Mouse (Mus musculus) neural tube, embryonic 10.5 days (tissue): ENCODE measurements at regions not wholly inside any gene's neighbourhood (a gene's known extent, or its start where the extent isn't known, plus 50 kb on each side); places are given as distances from the start of the nearest gene placed in this dataset.

ENCODE experiments used
- DNase-seq: peaks from one replicate; pipeline ENCODE4 v3.0.0-alpha.2; 2017; ENCODE audit warnings: low spot score; ENCODE audit errors: extremely low spot score

DNA sequence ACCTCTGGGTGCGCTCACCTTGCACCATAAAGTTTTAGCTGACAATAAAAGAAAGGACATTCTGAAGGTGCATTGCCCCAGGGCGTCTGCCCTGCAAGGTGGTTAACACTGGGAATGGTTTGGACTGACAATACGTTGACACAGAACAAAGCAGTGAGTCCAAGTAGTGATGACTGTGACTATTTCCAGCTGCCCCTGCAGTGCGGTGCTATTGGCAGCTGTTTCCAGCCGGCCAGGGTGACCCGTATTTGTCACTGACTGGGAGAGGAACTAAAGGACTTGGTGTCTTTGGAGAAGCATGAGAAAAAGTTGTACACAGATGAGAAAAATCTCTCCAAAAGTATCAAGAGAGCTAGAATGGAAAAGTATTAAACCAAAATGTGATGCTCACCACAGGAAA lies 52.0 kb upstream of the Vtcn1 start:
- DNase-seq: no peak

GRCm38 (mm10) chr3:100771363-100771762 lies 53.9 kb upstream of the Vtcn1 start:
- DNase-seq: no peak

GRCm38 (mm10) chr3:100770841-100771240 lies 54.4 kb upstream of the Vtcn1 start:
- DNase-seq: no peak

DNA sequence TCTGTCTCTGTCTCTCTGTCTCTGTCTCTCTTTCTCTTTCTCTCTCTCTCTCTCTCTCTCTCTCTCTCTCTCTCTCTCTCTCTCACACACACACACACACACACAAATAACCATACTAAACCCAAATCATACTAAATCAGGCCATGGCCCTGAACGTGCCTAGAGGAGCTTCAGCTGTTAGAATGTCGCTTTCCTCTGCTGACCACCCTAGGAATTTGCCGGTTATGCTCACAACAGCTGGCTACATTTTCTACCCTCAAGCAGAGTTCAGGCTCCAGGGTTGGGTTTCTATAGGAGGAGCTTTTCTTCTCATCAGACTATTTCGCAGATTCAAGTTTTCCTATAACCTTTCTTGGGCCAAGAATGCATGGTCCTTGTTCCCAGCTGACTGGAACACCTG lies 56.1 kb upstream of the Vtcn1 start:
- no peak for DNase-seq

DNA sequence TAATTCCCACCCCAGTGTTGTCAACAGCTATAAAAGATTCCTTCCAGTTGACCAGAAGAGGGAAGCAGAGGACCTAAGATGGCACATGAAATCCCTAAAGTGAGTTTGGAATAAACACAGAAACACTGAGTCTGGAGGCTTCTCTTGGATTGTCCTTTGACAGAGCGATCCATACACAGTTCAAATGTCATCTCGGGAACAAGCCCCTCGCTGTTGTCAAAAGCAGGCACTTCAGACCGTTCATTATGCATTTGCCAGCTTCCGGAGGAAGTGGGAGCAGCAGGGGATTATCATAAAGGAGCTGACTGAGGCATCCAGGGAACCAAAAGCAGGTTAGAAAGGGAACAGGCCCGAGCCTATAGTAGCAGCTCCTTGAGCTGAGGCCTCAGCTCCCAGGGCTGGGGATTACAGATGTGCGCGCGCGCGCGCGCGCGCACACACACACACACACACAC lies 57.1 kb upstream of the Vtcn1 start:
- DNase-seq: peak; percentile 56

DNA sequence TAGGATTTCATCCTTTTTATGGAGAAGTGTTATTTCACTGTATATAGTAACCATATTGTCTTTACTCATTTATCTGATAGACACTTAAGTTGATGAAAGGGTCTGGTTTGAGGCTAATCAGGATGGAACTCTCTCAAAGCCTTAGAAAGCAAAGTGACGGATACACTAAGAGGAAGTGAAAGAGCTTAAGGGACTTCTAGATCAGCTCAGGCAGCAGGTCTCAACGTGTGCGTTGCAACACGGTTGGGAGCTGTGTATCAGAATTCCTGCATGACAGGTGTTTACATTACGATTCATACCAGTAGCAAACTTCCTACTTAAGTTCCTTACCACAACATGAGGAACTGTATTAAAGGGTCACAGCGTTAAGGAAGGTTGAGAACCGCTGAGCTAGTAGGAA lies 59.9 kb upstream of the Vtcn1 start:
- DNase-seq: no peak

DNA sequence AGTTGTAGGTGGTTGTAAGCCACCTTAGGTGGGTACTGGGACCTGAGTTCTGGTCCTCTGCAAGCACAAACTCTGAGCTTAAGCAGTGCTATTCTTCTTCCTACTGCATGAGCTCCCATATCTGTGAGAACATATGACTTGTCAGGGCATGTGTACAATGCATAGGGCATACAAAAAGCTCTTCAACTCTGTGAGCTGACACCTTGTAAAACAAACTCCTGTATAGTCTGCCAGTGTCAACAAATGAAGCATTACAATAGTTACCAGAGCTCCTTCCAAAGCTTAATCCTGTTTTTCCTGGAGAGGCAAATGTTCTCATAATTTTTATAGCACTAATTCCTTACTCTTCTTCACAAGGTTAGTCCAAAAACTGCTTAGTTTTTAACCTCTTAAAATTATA lies 62.4 kb upstream of the Vtcn1 start:
- DNase-seq: no peak

DNA sequence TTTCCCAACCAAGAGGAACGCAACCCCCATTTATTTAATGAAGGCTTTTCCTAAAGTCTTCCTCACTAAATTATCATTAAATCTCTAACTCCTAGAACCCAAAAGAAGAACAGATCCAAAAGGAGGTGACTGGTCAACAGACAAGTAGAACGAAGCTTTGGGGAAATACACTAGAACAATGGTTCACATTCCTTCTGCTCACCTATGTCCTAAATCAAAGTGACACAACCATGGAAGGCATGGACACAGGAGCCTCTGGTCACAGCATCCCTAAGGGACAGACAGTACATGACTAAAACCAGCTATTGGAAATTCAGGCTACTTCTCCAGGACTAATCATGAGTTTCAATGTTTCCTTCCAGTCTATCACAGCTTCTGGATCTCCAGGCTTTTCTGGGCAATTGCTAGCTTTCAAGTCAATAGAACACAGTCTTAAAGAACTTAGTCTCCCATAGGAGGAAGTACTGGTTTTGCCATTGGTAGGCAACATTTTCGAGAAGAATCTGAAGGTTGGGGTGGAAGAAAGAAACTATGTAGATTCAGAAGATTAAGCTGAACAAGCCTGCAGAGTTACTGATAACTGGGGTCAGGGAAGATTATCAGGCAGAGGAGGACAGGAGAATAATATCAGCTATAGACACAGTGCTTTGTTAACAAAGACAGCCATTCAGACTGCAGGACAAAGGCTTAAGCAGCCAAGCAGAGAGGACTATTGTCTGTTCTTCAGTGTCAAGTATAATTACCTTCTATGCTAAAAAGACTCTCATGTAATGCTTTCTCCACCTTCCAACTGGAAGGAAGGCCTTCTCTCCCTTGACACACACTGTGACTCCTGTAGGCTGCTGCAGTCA lies 65.9 kb upstream of the Vtcn1 start:
- DNase-seq: no peak

- DNase-seq: no peak
Measured at GRCm38 (mm10) chr3:100754677-100755076, 69.4 kb upstream of the Man1a2 start.

DNA sequence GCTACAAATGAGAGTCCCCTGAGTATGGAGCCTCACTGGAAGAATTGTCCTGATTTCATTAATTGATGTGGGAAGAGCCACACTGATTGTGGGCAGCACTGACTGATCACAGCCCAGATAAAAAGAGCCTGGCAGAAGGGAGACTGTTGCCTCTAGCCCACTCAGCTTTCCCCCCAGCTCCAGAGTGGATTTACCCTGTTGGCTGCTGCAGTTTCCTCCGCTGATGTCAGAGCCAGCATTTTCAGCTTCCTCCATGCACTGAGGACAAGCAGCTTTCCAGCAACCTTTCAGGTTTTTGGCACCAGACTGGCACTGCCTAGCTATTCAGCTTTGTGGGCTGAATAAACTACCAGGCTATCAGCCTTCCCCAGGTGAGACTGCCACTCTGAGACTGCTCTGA lies 65.9 kb upstream of the Man1a2 start:
- DNase-seq: no peak

DNA sequence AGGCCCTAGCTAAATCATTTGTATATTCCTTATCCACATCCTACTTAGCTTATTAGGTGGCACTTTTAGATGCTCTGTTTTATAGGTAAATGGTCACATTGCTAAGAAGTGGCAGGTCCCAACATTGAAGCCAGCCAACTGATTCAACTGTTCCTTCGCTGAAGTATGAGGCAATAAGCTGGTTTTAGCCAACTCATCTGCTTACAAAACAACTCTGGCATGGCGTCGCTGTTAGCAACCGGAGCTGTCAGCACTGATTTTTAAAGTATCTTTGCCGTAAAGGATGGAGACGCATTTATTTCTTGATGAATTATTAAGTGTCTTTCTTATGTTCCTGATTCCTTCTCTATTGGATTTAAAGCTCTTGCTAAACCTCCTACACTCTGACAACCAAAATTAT lies 63.4 kb upstream of the Man1a2 start:
- no peak for DNase-seq

DNA sequence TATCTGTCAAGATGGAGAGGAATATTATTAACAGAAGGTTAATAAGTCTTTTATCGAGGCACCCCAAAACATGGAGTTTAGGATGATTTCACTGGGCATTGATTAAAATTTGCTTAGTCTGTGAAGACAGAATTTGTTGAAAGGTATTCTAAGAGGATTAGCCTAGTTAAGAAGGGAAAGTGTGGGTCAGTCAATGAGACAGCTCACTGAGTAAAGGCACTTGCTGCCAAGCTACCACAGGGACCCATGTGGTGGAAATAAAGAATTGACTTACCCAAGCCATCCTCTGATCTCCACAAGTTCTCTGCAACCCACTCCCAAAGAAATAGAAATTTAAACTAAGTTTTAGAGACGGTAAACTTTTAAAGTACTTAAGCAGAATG lies 63.0 kb upstream of the Man1a2 start:
- no peak for DNase-seq

DNA sequence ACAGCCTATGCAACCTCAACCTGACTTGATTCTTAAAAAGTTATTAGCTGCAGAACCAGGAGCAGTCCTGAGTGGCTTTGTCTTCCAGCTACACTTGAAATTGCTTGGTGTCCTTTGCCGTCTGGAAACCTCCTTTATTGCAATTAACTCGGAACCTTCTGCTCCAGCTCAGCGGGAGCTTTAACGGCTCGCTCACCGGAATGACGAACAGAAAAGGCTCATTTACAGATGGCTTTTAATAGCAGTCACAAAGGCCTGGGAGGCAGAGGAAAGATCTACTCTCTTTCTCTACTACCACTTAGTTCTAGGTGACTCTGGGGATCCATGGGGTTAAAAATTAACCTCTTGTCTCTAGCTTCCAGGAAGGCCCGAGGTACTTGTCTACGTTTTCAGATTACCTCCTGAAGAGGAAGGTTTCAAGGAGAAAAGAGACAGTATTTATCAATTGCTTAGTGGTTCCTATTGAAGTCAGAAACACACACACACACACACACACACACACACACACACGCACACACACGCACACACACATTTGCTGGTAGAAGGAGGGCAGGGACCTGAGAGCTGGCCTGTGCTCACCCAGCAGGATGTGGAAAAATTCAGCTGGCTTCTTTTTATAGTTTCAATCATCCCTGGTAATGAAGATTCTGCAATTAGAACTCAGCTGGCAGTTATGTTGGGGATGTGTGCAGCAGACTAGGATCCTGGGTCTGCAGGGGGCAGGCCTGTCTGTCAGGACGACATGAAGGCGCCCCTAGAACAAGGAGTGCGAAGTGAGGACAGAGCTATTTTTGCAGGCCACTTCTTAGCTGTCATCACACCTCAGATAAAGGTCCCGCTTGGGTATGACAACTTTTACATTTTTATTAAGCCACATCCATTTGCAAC lies 62.4 kb upstream of the Man1a2 start:
- no peak for DNase-seq

DNA sequence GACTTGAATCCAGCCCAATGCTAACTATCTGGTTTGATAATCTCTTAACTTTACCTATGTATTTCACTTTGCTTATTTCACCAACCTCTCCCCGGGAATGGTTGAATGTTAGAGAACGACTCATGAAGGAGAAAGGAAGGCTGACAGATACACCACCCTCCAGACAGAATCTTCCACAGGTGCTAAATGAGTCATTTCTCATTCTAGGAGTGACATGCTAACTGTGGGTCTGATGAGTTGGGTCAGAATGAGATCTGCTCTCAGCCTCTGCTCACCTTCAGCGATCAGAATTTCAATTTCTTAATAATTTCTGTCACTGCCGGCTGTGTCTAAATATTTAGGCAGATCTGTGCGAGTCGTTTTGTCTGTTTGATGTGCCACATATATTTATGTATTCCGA lies 52.4 kb upstream of the Man1a2 start:
- no peak for DNase-seq

DNA sequence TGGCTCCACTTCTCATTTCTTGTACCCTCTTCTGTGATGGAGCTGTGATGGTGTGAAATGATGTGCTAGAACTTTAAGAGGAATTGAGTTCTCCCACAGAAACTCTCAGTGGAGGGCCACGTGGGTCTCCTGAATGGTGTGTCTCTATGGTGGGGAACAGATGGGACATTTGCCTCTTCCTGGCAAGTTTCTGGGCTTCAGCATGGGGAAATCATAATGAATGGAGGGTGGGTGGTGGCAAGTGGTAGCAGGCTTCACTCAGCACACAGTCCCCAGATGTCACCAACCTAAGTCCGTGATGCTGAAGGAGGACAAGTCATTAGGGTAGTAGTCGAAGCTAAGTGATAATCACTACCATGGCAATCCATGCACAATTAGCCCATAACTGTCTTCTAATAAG lies 51.2 kb upstream of the Man1a2 start:
- DNase-seq: no peak
